Mouse (Mus musculus): ENCODE data around the gene Atp10a.
A peak's percentile ranks its signal among the peaks of the same experiment; 100 is the strongest.

Gene Atp10a

DNA sequence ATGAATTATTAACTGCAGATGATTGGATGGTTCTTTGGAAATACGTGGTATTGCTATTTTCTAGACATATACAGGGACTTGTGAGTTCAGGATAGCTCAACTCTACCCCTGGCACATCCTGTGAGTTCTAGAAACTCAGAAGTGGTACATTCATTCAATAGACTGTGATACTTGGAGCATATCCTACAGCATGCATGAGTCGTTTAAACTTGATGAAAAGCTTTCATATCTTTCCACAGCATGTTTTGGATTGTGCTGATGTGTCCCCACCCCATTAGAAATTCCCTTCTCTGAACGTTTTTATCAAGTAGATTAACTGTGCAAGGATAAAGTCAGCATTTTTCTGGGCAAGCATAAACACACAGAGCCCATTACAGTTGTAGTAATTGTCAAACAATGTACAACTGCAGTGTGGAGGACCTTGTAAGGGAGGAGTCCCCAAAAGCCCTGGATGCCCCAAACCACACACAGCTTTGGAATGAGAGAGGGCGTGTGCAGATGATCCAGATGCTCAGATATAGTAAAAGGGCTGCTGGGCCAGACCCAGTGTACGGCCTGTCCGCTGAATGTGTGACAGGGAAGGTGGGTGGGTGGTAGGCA is 35.1 kb downstream of the Atp10a start:
- no peak for DNase-seq

DNA sequence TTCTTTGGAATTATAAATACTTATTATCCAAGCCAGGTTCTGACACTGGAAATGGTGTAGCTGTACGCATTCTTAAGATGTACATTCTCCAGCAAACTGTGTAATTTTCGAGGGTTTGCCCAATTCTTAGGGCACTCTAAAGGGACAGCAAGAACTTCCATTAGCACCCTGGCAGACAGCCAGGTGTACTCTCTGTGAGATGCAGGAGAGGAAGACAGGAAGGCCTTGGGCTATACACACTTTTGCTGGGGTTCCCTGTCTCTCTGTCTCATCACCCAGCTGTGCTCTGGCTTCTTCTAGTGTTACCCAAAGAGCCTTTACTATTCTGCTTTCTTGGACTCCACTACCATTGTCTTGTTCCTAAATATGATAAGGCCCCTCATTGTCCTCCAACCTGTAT is 36.7 kb downstream of the Atp10a start:
- peak in 1 of 2 experiments; percentile 21 for DNase-seq

DNA sequence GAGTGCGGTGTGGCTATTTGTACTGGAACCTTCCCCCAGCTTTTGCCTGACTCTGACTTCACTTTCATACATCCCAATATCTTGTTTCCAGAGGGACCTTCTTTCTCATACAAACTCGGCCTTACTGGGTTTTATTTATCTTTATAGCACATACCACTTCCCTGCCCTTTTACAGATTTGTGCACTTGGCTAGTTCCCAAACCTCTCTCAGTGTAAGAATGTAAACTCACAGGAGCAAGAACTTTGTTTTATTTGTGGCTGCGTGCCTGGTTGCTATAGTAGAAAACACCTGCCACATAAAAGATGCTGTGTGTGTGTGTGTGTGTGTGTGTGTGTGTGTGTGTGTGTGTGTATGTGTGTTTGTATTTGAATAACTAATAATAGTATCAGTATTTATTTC is 37.4 kb downstream of the Atp10a start:
- DNase-seq: no peak

DNA sequence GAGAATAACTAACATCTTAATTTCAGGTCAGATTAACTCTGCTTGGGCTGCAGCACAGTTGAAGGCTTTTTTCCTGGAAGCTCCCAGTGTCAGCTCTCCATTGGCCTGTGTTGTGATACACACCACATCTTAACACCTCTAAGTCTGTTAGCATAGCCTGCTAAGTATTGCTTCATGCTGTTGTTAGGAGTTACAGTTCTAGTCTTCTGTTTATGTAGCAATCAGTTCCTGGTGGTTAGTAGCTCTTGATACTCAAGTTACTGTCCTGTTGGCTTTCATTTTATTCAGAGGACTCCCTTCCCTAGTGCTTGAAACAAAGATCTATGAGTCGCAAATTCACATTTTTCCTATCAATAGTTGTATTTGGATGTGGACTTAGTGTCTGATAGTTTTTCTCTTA is 39.7 kb downstream of the Atp10a start:
- no peak for DNase-seq

DNA sequence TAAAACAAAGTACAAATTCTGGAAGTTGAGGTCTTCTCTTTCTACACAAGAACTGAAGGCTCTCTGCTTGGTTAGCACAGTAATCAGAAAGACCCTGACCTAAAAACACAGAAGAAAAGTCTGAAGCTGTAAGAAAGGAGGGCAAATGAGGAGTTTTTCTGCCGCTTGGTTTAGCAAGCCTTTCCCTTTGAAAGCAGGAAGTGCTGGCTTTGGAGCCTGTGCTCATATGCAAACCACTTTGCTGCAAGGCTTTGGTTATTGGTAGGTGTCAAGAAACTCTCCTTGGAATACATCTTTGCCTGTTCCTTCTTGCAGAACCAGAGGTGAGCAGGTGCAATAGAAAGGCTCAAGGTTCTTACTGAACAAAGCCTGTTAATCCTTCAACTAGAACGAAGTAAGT is 41.1 kb downstream of the Atp10a start:
- no peak for DNase-seq

DNA sequence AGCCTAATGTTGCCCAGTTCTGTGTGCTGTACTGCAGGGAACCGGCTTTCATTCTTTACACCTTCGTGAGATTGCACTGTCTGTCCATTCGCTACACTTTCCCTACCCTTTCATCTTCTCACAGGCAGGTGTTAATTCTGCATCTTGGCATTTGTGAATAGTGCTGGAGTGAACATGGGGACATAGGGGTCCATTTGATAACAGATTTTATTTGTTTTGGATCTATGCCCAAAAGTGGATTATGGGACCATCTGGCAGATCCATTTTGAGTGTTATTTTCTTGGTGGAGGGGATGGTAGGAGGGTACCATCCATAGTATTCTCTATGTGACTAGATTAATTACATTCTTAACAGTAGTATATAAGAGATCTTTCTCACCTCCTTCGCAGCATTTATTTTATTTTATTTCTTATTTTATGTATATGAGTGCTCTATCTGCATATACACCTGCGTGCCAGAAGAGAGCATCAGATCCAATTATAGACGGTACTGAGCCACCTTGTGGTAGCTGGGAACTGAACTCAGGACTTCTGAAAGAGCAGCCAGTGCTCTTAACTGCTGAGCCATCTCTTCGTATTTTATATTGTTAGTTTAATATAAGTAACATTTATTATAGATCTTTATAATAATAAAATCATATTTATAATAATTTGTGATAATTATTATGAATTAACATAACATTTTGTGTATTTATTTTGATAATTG is 42.9 kb downstream of the Atp10a start:
- DNase-seq: no peak

DNA sequence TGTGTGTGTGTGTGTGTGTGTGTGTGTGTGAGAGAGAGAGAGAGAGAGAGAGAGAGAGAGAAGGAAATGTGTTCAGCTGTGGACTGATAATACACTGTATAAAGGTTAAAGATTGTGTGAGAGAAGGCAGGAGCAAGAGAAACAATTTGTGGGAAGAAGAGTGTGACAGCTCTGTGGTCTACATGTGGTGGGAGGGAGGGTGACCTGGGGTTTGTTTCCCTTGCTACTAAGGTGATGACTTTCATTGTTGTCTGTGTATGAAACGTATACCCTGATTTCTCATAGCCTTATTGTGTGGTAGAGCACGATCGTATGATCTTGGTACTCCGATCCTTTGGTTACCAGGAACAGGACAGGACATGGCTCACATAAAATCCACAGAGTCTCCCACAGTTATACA is 45.3 kb downstream of the Atp10a start:
- DNase-seq: no peak

DNA sequence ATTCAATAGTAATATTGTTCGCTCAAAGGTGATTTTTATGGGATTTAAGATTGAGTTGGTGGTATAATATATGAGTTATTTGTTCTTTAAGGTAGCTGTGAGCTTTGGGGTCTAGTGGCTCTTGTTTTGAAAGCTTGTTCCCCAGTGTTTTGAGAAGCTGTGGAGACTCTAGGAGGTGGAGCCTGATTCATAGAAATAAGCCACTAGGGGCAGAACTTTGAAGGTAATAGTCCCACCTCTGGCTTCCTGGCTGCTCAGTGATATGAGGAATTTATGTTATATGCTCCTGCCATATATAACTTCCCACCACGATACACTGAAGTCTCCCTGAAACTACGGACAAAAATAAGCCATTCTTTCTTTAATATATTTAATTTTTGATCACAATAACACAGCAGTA is 49.2 kb downstream of the Atp10a start:
- DNase-seq: no peak

DNA sequence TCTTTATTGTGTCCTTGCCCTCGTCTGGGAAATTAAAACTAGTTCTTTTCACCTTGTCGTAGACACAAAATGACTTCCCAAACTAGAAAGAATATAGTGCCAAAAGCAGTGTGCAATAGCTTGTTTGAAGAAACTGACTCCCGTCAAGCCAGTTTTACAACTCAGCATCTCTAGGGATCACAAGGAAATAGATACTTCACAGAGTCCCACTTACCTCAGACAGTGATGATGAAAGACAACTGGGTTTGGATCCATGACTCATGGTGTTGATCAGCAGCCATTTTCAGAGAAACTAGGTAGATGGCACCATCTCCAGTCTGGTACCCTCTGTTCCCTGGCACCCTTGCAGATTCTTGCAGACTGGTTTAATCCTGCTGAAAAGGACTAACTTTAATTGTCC is 53.3 kb downstream of the Atp10a start:
- DNase-seq: no peak

DNA sequence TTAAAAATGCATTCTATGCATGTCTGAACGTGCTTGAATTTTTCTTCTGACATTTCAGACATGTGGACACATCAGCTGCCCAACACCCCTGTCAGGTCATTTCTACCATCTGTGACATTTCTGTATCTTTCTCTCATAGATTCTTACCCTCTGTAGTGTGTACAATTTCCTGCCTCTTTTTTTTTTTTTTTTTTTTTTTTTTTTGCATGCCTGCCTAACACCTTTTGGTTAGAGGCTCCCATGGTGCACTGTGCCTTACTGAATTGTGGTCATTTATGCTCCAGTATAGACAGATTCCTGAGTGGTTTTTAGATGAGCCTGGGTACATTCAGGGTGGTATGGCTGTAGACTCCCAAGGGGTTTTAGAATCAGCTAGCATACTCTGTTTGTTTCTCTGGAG is 54.3 kb downstream of the Atp10a start:
- DNase-seq: no peak

DNA sequence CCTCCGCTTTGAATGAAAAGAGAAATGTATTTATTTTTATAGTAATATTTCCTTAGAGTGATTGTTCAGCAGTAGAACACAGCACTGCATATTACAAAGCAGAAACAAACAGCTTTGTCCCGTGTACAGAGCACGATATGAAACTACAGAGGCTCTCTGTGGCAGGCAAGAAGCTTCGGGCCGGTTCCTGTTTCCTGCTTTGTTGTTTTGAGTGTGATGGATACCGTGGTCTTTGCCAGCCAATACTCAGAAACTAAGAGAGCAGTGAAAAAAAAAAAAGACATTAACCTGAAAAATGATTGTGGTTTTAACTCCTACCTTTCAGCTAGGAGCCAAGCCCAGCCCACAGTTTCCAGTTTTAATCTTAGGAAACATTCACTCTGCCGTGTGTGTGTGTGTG is 55.8 kb downstream of the Atp10a start:
- peak in 1 of 2 experiments; percentile 11 for DNase-seq

DNA sequence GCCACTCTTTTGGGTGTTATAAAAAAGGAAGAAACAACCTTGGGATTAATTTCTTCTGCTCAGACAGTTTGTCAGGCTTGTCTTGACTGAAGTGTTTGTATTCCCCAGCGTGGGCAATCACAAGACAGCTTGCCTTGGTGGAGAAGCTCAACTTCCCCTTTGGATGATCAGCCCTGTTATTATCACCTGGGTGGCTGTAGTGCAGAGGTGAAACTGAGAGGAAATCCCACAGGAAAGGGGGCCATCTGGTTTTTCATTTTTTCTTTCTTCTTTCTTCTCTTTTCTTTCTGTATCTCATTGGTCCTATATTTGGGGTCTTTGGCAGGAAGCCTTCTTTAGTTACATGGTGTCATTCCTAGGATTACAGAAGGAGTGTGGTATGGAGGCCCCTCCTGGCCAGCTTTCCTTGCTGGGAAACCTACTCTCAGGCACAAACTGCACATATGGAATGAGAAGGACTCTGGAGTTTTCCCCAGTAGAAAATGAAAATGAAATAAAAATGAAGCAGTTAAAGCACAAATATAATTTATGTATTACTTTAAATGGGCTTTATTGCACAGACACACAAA is 59.7 kb downstream of the Atp10a start:
- no peak for DNase-seq

DNA sequence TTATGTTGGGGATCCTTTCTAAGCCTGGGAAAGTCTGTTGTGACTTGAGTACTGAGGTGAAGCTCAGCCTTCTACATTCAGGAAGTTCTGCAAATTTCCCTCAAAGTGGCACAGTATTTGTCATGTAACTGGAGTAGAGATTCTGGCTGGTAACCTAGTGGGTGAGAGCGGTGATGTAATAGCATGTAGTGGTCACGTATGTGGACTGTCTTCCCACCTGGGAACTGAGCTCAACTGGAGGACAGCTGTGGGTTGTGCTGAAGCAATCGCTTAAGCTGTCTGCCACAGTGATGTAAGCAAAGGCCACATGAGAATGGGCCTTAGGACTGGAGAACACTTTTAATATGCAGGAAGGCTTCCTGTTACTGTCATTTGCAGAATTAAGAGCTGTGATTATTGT is 60.7 kb downstream of the Atp10a start:
- DNase-seq: no peak

DNA sequence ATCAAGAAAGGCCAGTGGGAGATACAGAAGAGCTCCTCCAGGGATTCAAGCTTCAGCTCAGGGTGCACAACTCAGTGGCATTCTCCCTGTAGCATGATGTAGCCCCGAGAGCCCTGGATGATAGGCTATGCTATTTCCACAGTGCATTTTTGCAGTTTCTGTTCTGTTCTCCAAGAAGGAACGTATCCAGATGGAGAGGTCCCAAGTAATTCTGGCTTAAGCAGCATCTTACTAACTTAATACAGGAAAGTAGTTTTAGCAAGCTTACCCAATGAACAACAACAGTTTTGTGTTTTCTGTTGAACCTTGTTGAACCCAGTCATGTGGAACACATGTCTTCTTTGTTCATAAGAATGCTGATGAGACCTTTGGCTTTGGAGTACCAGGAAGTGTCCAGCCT is 62.6 kb downstream of the Atp10a start:
- DNase-seq: no peak

DNA sequence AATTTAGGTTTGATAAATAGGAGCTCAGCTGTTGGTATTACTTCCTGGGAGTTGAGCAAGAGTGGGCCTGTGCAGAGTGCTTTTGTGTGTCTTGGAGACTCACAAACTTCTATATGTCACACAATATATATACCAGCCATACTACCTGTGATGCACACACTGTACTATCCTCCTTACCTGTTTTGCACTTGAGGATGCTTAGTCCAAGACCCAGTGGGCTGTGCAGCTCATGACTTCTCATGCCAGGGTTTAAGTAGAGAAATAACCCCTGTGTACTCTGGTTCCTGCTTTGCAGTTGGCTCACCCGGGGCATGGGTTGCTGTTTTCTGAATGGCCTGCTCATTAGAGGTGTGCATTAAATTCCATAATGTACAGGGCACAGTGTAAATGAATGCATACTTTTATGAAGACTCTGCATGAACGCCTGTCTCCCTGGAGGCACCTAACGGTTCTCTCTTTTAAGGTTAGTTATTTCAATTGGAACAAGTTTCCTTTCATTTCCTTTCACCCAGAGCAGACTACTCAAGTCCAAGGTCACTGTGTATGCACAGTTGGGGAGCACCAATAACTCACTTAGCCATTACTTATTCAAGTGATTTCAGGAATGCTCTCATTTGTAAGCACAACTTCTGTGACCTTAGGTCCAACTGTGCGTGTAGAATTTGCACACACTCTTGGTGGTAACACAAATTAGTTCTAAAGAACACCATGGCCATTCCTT is 63.4 kb downstream of the Atp10a start:
- peak in 1 of 2 experiments; percentile 10 for DNase-seq

DNA sequence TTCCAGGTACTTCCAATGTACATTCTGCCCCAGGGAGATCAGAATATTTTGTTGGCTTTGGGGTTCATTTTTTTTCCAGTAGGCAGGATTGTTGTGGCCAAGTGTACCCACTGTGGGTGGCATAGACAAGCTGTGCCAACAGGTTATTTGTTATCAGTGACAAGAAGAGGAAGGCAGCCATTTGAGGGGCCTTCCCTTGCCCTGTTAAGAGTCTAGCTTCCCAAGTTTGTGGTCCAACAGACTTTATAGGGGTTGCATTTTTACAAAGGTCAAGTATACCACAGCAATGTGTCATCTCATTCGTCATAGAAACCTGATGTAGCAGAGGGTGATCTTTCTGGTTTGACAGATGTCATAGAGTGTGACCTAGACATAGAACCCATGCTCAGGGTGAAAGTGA is 66.3 kb downstream of the Atp10a start:
- DNase-seq: no peak

DNA sequence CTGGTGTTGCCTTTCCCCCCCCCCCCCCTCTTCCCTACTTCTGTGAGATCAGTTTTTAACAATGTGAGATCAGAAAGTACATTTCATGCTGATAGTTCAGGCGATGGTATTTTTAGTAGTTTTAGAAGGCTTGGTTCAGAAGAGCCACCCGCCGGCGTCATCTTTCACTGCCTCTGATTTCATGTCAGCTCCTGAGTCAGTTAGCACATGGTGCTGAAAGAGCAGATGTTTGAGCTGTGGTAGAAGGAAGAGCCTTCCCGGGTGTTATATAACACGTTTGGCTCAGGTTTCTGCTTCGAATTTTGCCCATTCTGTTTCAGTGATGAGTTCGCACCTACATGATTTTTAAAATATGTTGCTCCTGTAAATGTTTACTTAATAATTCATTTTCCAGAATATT is 74.2 kb downstream of the Atp10a start:
- no peak for DNase-seq

DNA sequence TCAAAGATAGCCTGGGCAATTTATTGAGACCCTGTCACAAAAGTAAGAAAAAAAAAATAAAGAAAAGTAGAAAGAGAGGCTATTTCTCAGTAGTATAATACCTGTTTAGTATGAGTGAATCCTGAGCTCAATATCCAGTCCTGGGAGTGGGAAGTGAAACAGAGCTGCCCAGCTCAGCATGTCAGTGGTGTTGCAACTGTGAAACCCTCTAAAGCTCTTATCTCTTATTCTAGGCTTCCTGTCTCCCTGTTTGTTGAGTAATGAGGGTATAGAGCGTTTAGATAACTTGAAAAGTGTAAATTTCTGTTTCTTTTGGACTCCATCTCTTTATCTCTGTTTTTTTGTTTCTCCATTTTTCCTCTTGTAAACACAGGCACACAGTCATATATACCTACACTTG is 74.9 kb downstream of the Atp10a start:
- DNase-seq: no peak

DNA sequence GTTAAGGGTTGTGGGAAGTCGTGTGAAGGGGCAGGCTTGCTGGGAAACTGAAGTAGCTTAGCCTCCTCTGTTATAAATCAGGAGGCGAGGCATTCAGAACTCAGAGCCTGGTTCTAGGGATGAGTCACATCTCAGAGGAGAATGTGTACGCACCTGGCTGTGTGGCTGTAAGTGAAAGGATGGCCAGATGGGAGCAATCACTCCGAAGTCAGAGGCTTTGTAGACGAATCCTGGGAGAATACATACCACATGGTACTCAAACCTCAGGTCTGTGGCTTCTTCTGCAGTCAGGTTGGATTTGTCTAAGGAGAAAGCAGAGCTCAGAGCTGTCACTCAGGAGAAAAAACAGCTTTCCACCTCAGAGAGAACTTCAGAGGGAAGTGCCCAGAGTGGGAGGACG is 76.4 kb downstream of the Atp10a start:
- DNase-seq: no peak

DNA sequence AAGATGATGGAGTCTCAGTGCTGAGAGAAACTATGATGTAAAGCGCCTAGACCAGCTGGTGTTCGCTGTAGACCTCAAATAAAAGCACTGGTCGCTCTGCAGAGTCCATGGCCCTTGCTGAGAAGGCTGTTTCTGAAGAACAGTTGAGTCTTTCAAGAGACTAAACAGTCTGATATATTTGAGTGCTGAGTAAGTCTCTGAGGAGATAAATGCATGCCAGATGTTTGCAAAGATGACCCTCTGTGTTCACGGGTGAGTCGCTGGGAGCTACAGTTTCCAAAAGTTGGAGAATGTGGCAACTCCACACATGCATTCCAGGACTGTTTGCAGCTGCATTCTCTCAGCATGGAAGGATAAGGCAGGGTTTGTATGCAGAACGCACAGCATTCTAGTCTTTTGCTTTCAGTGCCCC is 77.5 kb downstream of the Atp10a start:
- no peak for DNase-seq

DNA sequence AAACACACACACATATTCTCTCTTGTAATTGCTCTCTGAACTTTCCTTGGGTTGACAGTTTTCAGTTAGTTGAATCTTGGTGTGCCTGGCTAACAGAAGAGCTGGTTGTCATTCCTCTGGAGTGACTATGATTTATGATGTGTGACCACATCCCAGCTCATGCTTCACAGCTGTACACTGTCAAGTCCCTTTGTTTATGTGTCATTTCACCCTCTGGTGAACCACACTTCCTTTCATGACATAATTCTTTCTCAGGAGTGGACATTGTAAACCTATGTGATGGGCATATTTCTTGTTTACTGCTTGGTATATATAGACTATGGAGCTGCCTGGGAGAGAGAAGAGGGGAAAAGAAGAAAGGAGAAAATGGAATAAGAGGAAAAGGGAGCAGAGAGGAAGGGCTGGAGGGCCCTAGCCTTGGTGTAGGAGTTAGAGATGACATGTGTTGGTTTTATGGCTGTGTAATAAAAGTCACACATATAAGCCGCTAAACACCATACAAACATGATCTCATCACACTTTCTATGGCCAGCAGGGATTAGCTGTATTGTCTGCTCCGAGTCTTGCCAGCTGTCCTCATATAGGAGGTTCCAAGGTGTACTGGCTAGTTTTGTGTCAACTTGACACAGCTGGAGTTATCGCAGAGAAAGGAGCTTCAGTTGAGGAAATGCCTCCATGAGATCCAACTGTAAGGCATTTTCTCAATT is 81.0 kb downstream of the Atp10a start:
- no peak for DNase-seq

DNA sequence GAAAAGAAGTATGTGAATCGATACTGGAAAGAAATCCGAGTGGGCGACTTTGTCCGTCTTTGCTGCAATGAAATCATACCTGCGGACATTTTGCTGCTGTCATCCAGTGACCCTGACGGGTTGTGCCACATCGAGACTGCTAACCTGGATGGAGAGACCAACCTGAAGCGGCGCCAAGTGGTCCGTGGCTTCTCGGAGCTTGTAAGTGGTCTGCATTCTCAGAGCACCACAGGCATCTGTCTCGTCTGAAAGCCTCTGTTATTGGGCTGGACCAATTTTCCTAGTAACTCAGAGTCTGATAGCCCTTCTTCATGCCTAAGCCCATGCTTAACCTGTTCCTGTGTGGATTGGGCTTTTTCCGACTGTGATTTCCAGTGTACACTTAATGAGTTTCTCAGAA is 84.2 kb downstream of the Atp10a start:
- DNase-seq: no peak

DNA sequence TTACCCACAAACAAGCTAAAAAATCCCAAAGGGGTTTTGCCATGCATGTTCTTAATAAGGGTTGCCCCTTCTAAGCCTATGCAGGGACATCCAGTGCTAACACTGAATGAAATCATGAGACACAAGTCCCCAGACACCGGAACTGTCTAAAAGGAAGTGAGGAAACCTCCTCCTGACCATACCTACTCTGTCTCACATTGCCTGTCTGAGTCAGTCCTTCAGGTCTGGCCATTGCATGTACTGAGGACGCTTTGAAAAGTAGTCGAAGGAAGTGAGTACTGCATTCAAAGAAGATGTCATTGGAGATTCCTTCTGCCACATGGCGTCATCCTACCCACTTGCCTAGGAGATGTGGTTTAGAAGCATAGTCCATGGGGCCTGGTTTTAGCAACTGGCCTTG is 84.9 kb downstream of the Atp10a start:
- DNase-seq: no peak

All from kidney, postnatal 36 days (tissue).